Mouse (Mus musculus) olfactory bulb, adult 2 months (tissue): ENCODE results near the gene Dlx4.

Experiments used
- CTCF ChIP-seq: fragments of 200-500 bp; IDR thresholded peaks from 2 replicates; pipeline ENCODE4 v1.5.1; 2012; ENCODE audit warnings: low read depth, mild to moderate bottlenecking, low read length, moderate library complexity; ENCODE audit not compliant: insufficient read depth
- POLR2A ChIP-seq: fragments of 200-500 bp; IDR thresholded peaks from 2 replicates; pipeline ENCODE4 v1.6.1; 2012; ENCODE audit warnings: mild to moderate bottlenecking, low read depth, low read length, moderate library complexity; ENCODE audit not compliant: insufficient read depth

DNA sequence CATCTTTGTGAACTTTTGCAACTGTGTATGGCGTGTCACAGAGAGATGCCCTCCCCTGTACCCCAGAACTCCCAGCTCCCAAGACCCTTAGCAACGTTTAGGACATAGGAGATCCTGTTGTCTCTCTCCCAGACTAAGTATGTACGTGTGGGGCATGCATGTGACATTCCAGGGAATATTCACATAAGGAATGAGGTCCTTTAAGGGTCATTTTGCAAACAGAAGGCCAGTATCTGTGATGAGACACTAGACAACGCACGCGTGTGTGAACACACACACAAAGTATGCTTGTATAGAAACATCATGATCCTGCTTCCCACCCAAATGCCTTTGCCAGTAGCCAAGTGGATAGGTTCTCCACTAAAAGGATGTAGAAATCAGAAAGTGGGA, 24.0 kb downstream of the Dlx4 start:
- TF ChIP-seq CTCF (no peak), POLR2A (no peak)
